Mouse (Mus musculus): ENCODE measurements around the gene Myo9a.

- TF ChIP-seq CTCF (conservative IDR thresholded peaks at IDR 0.05; ENCODE audit: low read length) (peak; percentile 100), NANOG (IDR thresholded peaks at IDR 0.05; ENCODE audit: borderline replicate concordance, low read length) (no peak), POU5F1 (IDR thresholded peaks at IDR 0.05; ENCODE audit: borderline replicate concordance, low read length) (no peak)
These were observed 208.6 kb downstream of the Myo9a start for GRCm38 (mm10) chr9:59959276-59959675.

Measured in E14TG2a.4 (cell line).